ENCODE assay signal across 33 mouse cellular contexts in the genomic region with DNA sequence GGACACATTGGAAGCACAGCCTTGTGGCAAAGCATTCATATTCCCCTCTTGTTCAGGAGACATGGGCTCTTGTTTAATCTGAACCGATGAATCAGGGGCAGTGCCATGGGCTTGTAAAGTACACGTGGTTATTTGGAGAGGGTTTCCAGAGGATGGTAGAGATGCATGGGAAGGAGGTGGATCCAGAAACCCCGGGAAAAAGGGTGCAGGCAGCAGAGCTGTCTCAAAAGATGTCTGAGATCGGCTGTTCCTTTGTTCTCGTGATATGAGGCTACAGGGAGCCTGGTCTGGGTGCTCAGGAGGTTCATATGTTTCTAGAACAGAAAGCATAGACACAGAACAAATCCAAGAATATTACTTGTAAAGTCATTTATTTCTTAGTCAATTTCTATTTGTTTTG.
"Had no signal": no experiment of that assay in that cellular context is flagged by ENCODE, and none has a peak within 500 bp of the region (broad histone marks: within the 10 kb centered on the region; RNA-seq: fewer than 3 reads in every experiment).

No protein-coding gene starts in this region.

- H3K4me3 ChIP-seq: heart, embryonic 13.5 days; heart, embryonic 15.5 days; hindbrain, embryonic 10.5 days; hindbrain, embryonic 12.5 days; hindbrain, embryonic 13.5 days; hindbrain, embryonic 15.5 days; intestine, embryonic 15.5 days; kidney, embryonic 15.5 days; layer of hippocampus, adult 2 months; left cerebral cortex, adult 2 months had no signal

- H3K9ac ChIP-seq: heart, embryonic 13.5 days; heart, embryonic 15.5 days; hindbrain, embryonic 12.5 days; hindbrain, embryonic 13.5 days; hindbrain, embryonic 14.5 days; hindbrain, embryonic 15.5 days; intestine, embryonic 15.5 days; kidney, embryonic 15.5 days had no signal

- H3K9me3 ChIP-seq: heart, embryonic 13.5 days; heart, embryonic 15.5 days; hindbrain, embryonic 10.5 days; hindbrain, embryonic 12.5 days; hindbrain, embryonic 13.5 days; hindbrain, embryonic 15.5 days; intestine, embryonic 15.5 days; kidney, embryonic 15.5 days had no signal

- H3K4me2 ChIP-seq: heart, embryonic 11.5 days; heart, embryonic 13.5 days; heart, embryonic 15.5 days; hindbrain, embryonic 12.5 days; hindbrain, embryonic 13.5 days; hindbrain, embryonic 14.5 days; hindbrain, embryonic 15.5 days; intestine, embryonic 15.5 days; kidney, embryonic 15.5 days had no signal

- H3K27me3 ChIP-seq: heart, embryonic 13.5 days; heart, embryonic 15.5 days; hindbrain, embryonic 12.5 days; hindbrain, embryonic 13.5 days; hindbrain, embryonic 15.5 days; intestine, embryonic 15.5 days; kidney, embryonic 15.5 days had no signal

- H3K27ac ChIP-seq: heart, embryonic 13.5 days; heart, embryonic 15.5 days; hindbrain, embryonic 10.5 days; hindbrain, embryonic 12.5 days; hindbrain, embryonic 13.5 days; hindbrain, embryonic 14.5 days; hindbrain, embryonic 15.5 days; hindbrain, postnatal 0 days; intestine, embryonic 15.5 days; kidney, embryonic 15.5 days; kidney, postnatal 0 days; layer of hippocampus, adult 2 months; left cerebral cortex, adult 2 months had no signal

- DNase-seq: heart, postnatal 14 days; heart, postnatal 36 days; heart, postnatal 4 days; kidney, adult 11 months; kidney, adult 18-20 months; kidney, adult 2 months; kidney, adult 8-10 months; kidney, adult 9 months; kidney, postnatal 10 days; kidney, postnatal 14 days; kidney, postnatal 25 days; kidney, postnatal 36 days; kidney, postnatal 4 days; layer of hippocampus, adult 9-11 months; layer of hippocampus, postnatal 36 days had no signal

- ATAC-seq: hindbrain, embryonic 16.5 days; hindbrain, postnatal 0 days; inflammation-experienced regulatory T-cells, adult 6 months; intestine, embryonic 15.5 days; intestine, embryonic 16.5 days; intestine, postnatal 0 days had no signal

- H3K4me1 ChIP-seq: heart, embryonic 15.5 days; hindbrain, embryonic 10.5 days; hindbrain, embryonic 12.5 days; hindbrain, embryonic 13.5 days; hindbrain, embryonic 15.5 days; intestine, embryonic 15.5 days; kidney, embryonic 15.5 days had no signal
